Mouse (Mus musculus): Measurements from ENCODE around the gene Poc1a.

DNA sequence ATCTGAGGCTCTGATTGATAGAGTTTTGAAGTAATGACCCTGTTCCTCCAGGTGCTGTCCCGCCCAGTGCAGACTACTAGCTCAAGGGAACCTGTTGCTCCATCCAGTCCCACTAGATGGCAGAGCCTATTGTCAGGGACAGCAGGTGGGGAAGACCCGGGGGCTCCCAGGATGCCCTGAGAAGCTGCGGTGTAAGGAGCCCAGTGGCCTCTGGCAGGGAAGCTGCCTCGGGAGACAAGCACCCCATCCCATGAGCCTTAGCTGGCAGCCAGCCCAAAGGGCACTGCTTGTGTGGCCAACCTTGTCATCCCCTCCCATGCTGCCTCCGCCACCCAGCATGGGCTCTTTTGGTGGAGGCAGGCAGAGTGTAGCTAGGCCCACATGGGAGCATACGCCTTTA, 70.3 kb downstream of the Poc1a start:
- TF ChIP-seq POLR2A (IDR thresholded peaks at IDR 0.05; ENCODE audit: borderline replicate concordance, extremely low read depth, low read depth, low read length) = no peak
- peak; percentile 33; the same call in 1 of the 2 replicates for TF ChIP-seq CTCF (IDR thresholded peaks at IDR 0.05; ENCODE audit: insufficient read depth, low read length)

Measured in lung, adult 2 months (tissue).